Mouse (Mus musculus) CH12.LX (cell line): Measurements from ENCODE around the gene Mrpl50.

Experiments
- CHD1 ChIP-seq: IDR thresholded peaks from 2 replicates; pipeline ENCODE4 v1.6.1; 2012; ENCODE audit warnings: low read depth, low read length, improper control_type of control experiment, inconsistent platforms
- CTCF ChIP-seq, 2 experiments: IDR thresholded peaks in 1 of 2; conservative IDR thresholded peaks in 1 of 2; 2 replicates each; pipeline ENCODE4 v1.5.1; 2011 to 2012; ENCODE audit warnings: low read depth in 2 of 2, low read length in 2 of 2, improper control_type of control experiment in 1 of 2, inconsistent platforms in 1 of 2, mild to moderate bottlenecking in 1 of 2, moderate library complexity in 1 of 2
- ELF1 ChIP-seq: IDR thresholded peaks from 2 replicates; pipeline ENCODE4 v1.6.1; 2014; ENCODE audit warnings: low read depth, mild to moderate bottlenecking, inconsistent platforms, low read length, improper control_type of control experiment
- EP300 ChIP-seq: IDR thresholded peaks from 2 replicates; pipeline ENCODE4 v1.6.1; 2011; ENCODE audit warnings: low read length, improper control_type of control experiment
- MAFK ChIP-seq: IDR thresholded peaks from 2 replicates; pipeline ENCODE4 v1.6.1; 2011; ENCODE audit warnings: low read length, improper control_type of control experiment; ENCODE audit not compliant: insufficient replicate concordance
- MAX ChIP-seq: IDR thresholded peaks from 2 replicates; pipeline ENCODE4 v1.6.1; 2011; ENCODE audit warnings: low read length, improper control_type of control experiment
- MYC ChIP-seq: IDR thresholded peaks from 2 replicates; pipeline ENCODE4 v1.6.1; 2011; ENCODE audit warnings: low read depth, mild to moderate bottlenecking, improper control_type of control experiment, low read length
- POLR2A ChIP-seq: IDR thresholded peaks from 2 replicates; pipeline ENCODE4 v1.6.1; 2011; ENCODE audit warnings: low read depth, mild to moderate bottlenecking, improper control_type of control experiment, low read length
- SMC3 ChIP-seq: IDR thresholded peaks from 2 replicates; pipeline ENCODE4 v1.6.1; 2011; ENCODE audit warnings: low read depth, low read length, improper control_type of control experiment
- UBTF ChIP-seq: IDR thresholded peaks from 2 replicates; pipeline ENCODE4 v1.6.1; 2012; ENCODE audit warnings: low read depth, mild to moderate bottlenecking, inconsistent platforms, low read length, improper control_type of control experiment, moderate library complexity
- USF2 ChIP-seq: conservative IDR thresholded peaks from 2 replicates; pipeline ENCODE4 v1.6.1; 2011; ENCODE audit warnings: low read depth, low read length, improper control_type of control experiment
- ZC3H11A ChIP-seq: IDR thresholded peaks from 2 replicates; pipeline ENCODE4 v1.6.1; 2012; ENCODE audit warnings: low read depth, mild to moderate bottlenecking, inconsistent platforms, low read length, improper control_type of control experiment
- ZKSCAN1 ChIP-seq: IDR thresholded peaks from 2 replicates; pipeline ENCODE4 v1.6.1; 2012; ENCODE audit warnings: low read depth, inconsistent platforms, low read length, improper control_type of control experiment, borderline replicate concordance
- ZNF384 ChIP-seq: IDR thresholded peaks from 2 replicates; pipeline ENCODE4 v1.6.1; 2012; ENCODE audit warnings: low read depth, low read length, improper control_type of control experiment, inconsistent platforms

DNA sequence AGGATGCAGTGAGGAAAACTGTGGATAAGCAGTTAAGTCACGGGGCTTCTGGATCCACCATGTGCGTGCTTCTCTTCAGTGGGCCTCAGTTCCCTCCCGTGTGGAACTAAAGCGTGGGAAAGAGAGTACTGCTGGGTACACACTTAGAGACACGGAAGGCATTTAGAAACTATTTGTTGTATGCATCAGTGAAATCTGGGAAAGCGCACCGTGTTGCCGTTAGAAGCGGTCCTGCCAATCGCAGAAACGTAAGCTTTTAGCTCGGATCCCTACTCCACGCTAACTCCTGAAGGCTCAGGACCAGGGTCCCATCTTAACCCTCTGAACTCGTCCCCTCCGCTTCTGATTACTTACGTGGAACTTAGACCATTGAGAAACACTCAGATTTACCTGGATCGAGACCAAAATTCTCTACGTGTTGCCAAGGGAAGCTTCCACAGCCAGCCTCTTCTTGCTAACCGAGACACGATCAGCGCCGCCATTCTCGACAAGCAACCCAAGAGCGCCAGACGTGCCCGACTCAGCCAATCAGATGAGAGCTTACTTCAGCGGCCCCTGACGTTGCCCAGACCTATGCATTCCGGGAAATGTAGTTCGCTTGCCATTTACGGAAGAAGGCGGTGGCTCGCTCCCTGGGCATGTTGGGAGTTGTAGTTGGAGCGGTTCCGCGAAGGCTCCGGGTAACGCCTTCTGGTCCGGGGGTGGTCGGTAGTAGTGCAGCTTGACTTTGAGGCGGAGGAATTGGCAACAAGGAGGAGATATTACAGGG is at the start of gene Mrpl50, which contains the start of gene Zfp189:
- peak; percentile 99 for TF ChIP-seq ELF1
- TF ChIP-seq CTCF (conservative IDR thresholded peaks at IDR 0.05 in 1 of 2, IDR thresholded peaks at IDR 0.05 in 1 of 2; ENCODE audit: low read depth in 2 of 2, low read length in 2 of 2) = no peak
- TF ChIP-seq SMC3 = no peak
- TF ChIP-seq CHD1 = no peak
- TF ChIP-seq MAFK = no peak
- peak; percentile 83 for TF ChIP-seq MYC
- TF ChIP-seq USF2 = no peak
- TF ChIP-seq ZC3H11A = no peak
- TF ChIP-seq UBTF = no peak
- no peak for TF ChIP-seq ZKSCAN1
- no peak for TF ChIP-seq ZNF384
- TF ChIP-seq POLR2A = peak; percentile 93
- no peak for TF ChIP-seq EP300
- TF ChIP-seq MAX = peak; percentile 76
